Mouse (Mus musculus): ENCODE results near the gene Mitf. TPM values are rescaled to one million over a fixed set of nuclear protein-coding genes. Genes with fewer than 3 reads are reported as not detected.

Mitf gene
- polyA plus RNA-seq, 1 experiment from 2014 or later = 3.7 TPM

DNA sequence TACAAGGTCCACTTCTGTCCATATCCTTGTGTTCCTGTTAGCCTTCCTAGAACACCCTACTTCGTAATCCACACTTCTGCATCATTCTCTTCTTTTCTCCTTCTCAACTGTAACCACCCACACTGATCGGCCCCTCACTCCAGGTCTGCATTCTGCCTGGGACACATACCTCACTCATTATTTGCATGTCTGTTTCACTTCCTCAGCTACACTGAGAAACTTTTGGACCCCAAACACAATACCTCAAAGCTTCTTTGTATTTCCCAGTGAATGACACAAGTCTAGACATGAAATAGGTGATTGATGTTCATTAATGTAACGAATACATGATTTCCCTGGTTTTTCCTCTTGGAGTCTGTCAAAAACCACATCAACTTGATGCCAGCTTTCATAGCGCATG lies 259.6 kb downstream of the Mitf start:
- Histone ChIP-seq H3K36me3 (ENCODE audit: insufficient read depth, low read length) (no peaks in the 10 kb centered on the region), H3K4me1 (ENCODE audit: insufficient read depth, low read depth, low read length) (no peaks in the 10 kb centered on the region), H3K9ac (replicated peaks; ENCODE audit: low read depth) (no peak overlapping the region), H3K9me3 (ENCODE audit: low read length) (no peaks in the 10 kb centered on the region), H3K4me3 (ENCODE audit: low read depth, low read length) (no peak overlapping the region), H3K4me2 (replicated peaks; ENCODE audit: low read depth, low read length) (no peak overlapping the region), H3K27ac (ENCODE audit: low read length) (no peak overlapping the region), H3K27me3 (replicated peaks; ENCODE audit: insufficient read depth, low read length) (no peaks in the 10 kb centered on the region)
- 86% methylated on average over 4 of the region's 4 CpGs for WGBS
- ATAC-seq = no peak
- TF ChIP-seq EP300 (IDR thresholded peaks at IDR 0.05) (no peak), CTCF (IDR thresholded peaks at IDR 0.05) (no peak)
- DNase-seq (ENCODE audit: low spot score) = no peak

Other genes starting within 250 kb of the Mitf start
- 11.1 and 11.7 TPM in 2 replicates for gene Frmd4b, start 189.5 kb upstream of the Mitf start, polyA plus RNA-seq (2015; fragmentation: Nextera tagmentation; extraction: Ambion mirVana)

All from lung, postnatal 0 days (tissue).